Mouse (Mus musculus) thymus, postnatal 36 days (tissue): ENCODE measurements at regions not wholly inside any gene's neighbourhood (a gene's known extent, or its start where the extent isn't known, plus 50 kb on each side); places are given as distances from the start of the nearest gene placed in this dataset.

ENCODE experiments used
- DNase-seq, 2 experiments: peaks; one replicate each; pipeline ENCODE4 v3.0.0; 2022; ENCODE audit warnings: mixed read lengths in 2 of 2

DNA sequence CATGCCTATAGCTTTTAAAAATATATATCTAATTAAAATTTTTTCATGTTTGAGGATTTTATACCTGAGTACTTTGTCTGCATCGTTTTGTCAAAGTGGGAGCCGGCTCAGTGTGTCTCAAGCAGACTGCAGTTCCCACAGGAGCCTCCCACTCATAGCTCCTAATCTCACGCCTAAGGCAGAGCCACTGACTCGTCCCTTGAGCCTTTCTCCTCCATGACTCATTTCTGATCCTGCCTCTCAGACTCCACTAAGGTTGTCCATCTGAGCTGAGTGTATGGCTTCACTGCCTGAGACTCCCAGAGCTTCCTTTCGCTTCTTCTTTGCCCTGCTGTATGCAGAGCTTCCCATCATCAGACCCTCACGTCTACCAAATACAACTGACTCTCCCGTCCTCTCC is 98.8 kb downstream of the Efnb2 start:
- no peak for DNase-seq

DNA sequence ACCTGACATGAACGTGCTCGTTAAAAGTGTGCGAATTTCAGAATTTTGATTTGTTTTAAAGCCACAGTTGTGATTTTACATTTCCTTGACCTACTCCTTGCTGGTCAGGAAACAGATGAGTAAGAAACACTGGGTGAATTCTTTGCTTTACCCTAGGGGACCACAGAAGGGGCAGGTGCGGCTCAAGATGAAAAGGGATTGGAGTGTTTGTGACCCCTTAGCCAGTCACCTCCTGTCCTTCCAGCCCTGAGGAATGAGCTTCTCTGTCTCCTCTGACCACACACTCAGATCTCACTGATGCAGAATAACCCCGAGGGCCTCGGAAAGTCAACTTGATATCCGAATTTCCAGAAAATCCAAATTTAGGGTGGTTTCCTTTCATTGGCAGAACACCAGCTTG is 103.0 kb downstream of the Efnb2 start:
- no peak for DNase-seq

DNA sequence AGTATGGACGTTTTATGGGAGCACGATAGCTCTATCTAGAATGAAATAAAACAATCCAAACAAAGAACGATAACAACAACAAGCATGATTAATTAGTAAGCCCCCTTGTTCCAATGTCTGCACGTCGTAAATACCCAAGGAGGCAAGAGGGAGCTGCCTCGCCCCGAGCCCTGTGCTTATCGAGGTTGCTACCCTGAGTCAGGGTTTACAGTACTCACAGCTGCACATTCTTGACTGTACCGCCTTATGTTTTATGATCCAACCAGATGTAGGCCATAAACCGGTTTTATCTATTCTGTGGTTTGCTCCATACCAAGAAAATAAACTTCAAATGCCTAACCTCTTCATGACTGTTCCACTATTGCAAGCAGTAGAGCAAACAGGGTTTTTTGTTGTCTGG is 104.9 kb downstream of the Efnb2 start:
- DNase-seq: no peak

DNA sequence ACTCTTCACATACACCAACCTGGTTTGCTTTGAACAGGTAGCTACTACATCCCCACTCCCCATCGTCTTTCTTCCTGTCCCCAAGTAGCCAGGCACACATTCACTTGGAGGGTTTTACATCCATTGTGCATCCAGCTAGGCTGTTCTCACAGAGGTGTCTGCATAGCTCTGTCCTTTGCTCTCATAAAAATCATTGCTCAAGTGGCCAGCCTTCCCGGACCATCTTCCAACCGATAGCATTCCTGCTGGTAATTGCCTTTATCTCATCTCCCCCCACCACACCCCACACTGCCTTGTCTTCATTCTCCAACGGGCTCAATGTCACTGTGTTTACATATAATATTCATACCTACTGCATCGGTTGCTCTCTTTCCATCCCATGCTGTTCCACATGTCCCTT is 106.4 kb downstream of the Efnb2 start:
- DNase-seq: no peak

DNA sequence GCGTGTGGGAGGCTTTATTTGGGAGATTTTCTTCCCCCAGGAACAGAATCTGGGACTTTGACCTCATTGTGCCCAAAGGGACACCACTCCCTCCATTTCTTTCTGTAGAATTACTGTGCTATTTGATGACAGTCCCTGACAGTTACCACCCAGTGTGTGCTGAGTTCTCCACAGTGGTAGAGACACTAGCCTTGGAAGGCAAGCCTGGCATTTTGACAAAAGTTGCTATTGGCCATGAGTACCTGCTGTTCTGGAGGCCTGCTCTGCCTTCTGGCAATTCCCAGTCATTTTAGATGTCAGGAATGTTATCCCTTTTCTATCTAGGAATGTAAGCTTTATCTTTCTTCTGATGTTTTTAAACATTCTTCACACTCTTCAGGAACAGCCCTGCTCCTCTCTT is 108.3 kb downstream of the Efnb2 start:
- no peak for DNase-seq

DNA sequence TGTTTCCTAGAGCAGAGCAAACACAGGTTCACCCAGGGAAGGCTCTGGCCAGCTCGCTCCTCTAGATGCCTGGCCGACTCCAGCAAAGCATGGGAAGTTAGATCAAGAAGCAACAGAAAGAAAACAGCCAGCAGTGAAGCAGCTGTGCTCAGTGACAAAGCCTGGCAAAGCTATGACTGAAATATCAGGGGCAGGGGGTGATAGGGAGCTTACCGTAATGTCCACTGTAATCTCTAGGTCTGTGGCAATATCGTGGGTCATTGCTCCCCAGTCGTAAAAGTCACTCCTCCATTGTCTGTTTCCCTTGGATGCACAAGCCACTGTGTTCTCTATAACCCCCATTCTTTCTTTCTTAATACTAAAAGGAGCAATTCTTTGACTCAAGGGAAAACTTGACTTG is 124.4 kb downstream of the Efnb2 start:
- no peak for DNase-seq

DNA sequence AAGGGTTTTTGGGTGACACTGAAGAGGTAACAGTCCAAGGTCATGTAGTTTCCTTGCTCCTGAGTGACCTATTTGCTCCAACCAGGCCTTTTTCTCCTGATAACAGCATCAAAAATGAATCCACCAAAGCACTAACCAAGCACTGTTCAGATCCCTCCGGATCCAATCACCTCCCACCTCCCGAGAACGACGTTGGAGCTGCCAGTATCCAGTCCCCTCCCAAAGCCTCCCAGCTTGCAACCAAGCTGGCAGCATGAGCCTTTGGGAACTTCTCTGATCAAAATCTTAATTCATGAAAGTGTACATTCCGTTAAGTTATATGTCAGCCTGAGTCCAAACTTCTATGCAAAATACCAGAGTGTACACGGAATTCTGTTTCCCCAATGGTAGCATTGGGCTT is 126.3 kb downstream of the Efnb2 start:
- DNase-seq: no peak

DNA sequence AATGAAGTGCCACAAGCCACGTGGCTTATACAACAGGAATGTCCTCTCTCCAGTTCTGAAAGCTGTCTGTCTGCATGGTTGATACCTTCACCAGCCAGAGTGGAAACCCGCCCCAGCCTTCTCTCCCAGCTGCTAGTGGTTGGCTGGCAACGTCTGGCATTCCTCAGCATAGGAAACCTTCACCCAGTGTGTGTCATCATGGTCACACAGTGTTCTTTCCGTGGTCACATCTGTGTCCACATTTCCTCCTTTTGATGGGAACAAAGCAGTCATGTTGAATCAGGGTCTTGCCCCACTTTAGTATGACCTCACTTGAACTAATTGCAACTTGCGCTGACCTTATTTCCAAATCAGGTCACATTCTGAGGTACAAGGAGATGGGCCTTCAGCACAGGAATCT is 128.1 kb downstream of the Efnb2 start:
- no peak for DNase-seq

DNA sequence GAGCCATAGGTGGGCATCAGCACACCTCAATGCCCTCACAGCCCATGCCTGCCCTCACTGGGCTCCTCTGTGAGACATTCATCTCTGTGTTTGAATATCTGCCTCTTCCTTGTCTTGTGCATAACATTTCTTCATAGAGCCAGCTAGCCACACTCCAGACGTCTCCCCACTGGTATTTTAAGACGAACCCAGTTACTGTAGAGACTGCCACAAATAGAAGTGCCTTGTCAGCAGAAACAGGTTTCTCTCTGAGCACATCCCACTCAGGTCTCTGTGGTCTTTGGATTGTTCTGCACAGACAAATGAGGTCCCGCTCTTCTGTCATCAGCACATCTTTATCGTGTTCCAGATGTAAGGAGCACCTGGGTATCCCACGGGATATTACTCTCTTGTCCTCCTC is 130.5 kb downstream of the Efnb2 start:
- DNase-seq: no peak

DNA sequence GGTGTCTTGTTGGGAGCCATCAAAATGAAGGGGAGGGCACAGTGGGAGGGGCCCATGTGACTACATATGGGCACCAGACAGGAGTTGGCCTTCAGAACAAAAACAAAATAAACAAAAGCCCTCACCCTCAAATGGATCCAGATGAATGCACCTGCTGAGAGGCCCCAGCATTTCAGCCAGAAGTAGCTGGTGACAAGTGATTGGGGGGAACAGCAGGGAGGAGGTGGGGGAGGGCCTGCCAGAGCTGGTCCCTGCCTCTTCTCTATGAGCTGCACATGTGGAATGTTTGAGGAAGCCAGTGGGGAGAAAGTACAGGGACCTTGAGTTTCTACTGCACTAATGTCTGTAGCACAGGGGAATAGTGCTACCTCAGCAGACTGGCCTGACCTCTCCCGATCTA is 139.5 kb downstream of the Efnb2 start:
- DNase-seq: no peak

DNA sequence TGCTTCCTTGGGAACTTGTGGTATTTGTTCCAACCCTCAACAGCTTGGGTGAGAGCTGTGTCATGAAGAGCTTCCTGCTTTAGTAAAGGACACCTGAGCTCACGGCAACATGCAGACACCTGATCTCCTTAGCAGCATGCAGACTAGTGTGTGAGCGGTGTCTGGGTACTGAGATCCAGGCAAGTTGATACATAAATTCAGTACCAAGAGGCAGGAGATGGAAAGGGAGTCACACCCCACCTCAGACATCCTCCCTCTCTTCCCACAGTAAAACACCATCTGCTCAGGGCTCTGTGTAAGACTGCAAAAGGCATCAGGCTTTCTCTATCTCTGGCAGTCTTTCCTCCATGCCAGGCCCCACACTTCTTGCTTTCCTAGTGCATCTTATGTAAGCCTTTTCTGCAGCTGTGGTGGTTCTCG is 141.3 kb downstream of the Efnb2 start:
- DNase-seq: no peak

DNA sequence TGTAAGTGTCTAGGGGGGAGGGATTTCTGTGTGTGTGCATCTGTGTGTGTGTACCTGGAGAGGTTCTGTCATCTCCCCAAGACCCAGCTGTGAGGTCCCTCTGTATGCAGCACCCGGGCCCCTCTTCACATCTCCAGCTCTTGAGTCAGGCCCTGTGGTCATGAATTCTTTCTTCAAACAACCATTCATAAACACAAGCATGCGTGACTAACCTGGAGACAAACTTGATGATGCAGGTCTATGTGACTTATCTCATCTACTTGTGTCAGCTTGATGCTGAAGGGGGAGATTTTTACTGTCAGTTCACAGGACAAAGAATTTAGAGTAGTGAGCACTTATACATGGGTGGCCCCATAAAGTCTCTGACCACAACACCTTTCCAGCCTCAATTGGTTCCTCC is 143.4 kb downstream of the Efnb2 start:
- DNase-seq: no peak

DNA sequence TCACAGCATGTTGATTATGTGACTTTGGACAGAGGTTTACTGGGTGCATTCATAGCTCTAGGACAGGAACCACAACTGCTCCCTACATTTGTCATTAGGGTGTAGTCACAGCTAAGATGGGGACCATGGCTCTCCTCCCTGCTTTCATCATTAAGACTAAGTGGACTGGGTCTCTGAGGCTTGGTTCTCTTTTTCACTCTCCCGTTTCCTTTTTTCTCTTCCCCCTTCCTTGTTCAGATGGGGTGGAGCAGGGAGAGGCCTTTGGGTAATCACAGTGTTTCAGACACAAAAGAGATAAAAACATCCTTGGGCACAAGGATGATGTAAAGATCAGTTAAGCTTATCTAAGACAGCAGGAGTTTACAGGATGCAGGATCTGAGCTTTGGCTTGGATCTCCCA is 144.8 kb downstream of the Efnb2 start:
- no peak for DNase-seq

DNA sequence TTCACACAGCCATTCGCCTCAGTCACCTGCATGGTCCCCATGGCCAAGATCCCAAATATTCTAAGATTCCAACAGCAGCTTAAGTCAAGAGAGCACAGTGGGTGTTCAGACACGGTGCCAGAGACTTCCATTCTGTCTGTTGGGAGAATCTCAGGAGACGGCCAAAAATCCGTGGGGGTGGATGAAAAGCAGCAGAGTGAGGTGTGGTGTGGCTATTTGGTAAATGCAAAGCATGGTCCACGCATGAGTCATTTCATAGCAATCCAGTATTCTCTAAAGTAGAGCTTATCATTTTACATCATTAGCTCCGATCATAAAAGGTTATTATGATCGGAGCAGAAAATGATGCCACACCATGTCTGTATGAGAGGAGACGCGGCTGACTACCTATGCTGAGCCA is 161.1 kb downstream of the Efnb2 start:
- no peak for DNase-seq

DNA sequence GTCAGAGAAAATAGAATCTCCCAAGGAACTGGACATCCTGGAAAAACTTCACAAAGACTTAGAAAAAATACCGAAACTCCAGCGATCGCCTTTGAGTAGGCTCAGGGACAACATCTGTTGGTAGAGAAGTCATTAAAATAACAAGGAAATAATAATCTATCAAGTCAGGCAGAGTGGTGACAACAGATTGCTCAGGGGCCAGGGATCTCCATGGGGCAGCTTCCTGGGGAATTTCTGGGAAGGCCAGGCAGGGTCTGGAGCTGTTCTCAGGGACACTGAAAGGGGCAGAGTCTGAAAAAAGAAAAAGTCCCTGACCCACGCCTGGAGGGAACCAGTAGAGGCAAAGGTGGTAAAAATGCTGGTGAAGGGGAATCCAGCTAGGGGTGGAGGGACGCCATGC is 162.3 kb downstream of the Efnb2 start:
- no peak for DNase-seq

DNA sequence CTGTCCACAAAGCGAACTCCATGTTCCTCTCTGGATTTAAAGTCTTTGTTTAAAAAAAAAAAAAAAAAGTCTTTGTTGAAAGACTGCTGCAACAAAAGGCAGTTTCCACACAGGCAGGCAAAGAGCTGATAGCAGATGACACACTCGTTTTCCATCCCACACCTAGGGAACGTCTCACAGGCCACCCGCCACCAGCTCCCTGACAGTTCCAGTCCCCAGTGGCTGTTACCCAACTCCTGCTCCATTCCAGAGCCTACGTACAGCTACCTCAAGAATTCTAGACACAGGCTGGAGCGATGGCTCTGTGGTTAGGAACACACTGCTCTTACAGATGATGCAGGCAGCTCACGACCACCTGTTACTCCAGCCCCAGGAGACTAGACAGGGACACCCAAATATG is 165.6 kb downstream of the Efnb2 start:
- no peak for DNase-seq

DNA sequence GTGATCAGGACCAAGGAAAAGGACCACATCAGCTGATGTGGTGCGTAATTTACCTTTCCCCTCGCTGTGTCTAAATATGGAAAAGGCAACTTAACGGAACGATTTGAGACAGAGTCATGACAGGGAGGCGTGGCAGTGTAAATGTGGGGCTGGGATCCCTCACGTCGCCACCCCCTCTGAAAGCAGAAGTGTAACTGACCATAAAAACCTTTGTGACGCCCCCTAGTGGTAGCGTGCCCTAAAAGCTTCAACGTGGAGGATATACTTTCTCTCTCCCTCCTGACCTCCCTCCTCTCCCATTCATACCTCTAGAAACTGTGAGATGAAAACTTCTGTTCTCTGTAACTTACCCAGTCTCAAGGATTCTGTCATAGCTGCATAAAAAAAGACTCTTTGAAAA is 166.8 kb downstream of the Efnb2 start:
- no peak for DNase-seq

DNA sequence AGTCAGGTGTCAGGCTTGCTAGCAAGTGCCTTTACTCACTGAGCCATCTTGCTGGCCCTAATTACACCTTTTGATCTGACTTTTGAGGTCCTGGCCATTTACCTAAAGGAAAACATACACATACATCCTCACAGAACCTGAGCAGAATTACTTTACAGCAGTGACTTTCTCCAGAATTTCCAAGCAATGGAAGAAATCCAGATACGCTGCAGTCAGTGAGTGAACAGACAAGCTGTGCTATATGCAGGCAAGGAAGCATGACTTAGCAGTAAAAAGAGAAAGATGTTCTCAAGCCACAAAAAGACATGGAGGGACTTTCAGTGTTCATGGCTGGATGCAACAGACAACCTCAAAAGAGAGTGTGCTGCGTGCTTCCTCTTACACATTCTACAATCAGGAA is 169.1 kb downstream of the Efnb2 start:
- no peak for DNase-seq

DNA sequence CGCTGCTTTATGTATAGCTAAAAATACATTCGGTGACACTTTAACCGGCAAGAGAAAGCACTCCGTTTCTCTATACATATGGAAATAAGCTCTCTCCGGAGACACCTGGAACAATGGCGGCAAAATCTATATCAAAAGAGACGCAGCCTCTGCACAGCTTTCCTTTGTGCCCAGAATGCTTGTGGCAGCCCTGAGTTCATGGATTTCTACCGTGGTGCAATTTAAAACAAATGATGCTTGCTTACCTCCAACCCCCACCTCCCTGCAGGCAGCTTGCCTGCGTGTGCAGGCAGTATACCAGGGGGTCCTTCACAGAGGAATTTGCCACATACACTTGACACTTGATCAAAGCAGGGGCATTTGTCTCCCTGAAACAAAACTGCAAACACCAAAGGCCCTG is 171.3 kb downstream of the Efnb2 start:
- no peak for DNase-seq

DNA sequence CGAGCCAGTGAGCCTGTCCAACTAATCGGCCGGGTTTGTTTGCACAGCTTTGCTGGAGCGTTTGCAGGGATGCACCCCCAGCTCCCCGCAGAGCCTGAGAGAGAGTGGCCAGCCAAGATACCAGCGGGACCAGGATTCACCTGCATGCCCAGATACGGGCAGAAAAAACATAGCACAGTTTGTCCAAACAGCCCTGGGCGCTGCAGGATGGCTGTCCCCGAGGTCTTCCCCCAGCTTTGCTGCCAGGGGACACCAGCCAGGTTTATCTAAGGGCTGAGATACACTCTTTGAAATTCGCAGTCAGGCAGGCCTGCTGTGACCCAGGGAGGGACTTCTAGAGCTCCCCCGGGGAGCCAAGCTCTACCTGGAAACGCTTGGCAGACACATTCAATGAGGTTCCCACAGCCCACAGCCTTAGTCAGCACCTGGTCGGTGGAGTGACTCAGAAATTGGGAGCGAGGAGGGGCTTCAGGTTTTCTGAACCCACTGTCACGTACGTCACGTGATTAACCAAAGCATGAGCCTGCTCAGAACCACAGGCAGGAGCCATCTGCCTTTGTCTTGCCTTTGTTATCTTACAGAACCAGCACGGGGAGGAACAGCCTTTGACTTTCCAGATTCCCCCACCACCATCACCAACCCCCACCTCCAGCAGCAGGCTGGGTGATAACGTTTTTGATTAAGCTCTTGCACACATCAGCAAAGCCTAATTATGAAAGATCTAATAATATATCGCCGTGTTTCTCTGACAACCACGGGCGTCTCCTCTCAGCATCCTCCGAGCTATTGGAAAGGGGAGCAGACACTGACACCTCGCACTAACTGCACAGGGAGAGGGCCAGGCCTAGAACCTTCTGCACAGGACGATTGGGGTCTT is 172.1 kb downstream of the Efnb2 start:
- DNase-seq: no peak

DNA sequence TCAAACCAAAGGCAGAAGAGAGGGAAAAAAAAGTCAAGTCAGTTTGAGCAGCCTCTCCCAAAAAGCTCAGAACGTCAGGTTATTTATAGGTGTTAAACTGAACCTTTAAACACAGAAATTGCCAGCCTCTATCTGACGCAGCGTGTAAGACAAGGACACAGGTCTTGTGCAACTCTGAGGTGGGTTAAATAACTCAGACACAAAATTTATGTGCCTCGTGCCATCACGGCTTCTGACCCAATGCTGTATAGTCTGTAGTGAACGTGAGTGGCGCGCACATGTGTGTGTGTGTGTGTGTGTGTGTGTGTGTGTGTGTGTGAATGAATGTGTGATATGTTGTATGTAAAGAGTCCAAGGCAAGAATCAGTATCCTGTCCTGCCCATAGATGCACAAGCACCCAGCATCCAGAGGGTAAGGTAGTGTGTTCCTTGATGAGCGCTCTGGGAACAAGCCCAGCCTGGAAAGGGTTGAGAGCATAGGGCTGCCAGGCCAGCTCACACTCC is 172.8 kb downstream of the Efnb2 start:
- DNase-seq: no peak

DNA sequence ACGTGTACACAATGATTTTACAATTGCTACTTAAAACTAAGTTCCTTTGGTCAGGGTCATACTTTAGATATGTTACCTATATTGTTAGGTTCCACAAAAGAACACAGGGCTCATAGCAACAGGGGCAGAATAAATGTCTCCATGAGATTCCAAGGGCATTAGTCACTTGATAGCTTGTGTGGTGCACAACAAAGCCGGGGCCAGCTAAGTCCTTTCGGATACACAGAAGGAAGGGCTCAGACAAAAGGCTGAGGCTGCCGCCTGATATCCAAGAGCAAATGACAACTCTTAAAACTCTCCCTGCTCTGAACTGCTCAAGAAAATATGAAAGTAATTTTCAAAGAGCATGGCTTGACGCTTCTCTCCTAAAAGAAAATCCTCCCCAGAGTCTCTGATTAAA is 173.3 kb downstream of the Efnb2 start:
- no peak for DNase-seq

DNA sequence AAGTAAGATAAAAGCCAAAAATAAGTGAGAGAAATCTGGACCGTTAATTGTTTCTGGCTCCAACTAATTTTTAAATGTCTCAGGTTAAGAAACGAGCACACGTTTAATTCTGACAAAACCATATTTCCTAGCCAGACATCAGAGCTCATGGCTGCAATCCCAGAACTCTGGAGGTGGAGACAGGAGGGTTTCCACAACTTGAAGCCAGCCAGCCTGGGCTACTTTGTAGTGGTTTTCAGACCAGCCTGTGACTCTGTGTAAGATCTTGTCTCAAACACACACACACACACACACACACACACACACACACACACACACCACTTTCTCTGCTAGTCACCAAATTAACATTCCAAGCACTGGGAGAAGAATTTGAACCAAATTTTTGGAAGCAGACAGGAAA is 174.2 kb downstream of the Efnb2 start:
- DNase-seq: no peak

DNA sequence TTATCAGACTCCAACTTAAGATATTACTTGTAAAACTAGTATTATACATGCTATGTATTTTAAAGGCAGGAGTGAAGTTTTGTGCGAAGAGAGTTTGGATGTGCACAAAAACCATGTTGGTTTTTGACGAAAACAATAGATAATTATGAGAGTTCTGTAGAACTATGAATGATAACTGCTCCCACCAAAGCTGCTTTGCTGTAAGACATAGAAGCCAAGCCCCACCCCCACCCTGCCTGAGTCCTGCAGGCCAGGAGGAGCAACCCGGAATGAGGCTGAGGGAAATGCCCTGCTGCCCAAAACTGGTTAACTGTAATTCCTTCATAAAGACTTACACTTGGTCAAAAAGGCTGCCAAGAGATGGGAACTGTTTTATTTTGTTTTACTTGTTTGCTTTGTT is 175.8 kb downstream of the Efnb2 start:
- DNase-seq: no peak

DNA sequence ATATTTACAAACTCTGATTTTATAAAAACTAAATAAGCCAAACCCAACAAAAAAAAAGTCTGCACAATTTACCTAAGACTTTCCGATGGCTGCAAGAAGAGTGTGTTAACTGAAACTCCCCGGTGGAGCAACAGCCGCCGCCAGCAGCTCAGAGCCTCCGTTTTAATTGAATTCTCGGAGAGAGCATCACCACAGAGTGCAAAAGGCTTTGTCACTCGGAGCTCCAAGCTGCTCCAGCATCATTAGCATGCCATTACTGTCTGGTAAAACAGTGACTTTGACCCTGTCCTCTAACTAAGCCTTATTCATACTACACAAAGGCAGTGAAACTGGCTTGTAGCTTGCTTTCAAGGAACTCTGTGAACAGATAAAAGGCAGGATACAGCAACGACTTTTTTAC is 176.5 kb downstream of the Efnb2 start:
- no peak for DNase-seq
